Mouse (Mus musculus) embryonic fibroblast, embryonic 13.5 days (primary cell): ENCODE data around the gene Gmds.

Source experiments
- CTCF ChIP-seq: IDR thresholded peaks from 2 replicates; pipeline ENCODE4 v1.5.1; 2011; ENCODE audit warnings: mild to moderate bottlenecking, control low read depth, low read length, moderate library complexity, borderline replicate concordance; ENCODE audit not compliant: insufficient read depth
- POLR2A ChIP-seq: IDR thresholded peaks from 2 replicates; pipeline ENCODE4 v1.6.1; 2011; ENCODE audit warnings: low read depth, mild to moderate bottlenecking, control low read depth, low read length, moderate library complexity

GRCm38 (mm10) chr13:32008116-32008641 is 330.4 kb downstream of the Gmds start:
- TF ChIP-seq CTCF (no peak), POLR2A (no peak)
